Mouse (Mus musculus): ENCODE data around the gene Ccdc154. TPM values are rescaled to one million over a fixed set of nuclear protein-coding genes. Genes with fewer than 3 reads are reported as not detected.
"Not testable (repeated sequence)": the region's sequence is repeated elsewhere in the genome, so short reads cannot be mapped to it uniquely, and the experiment has no call there.

Gene Ccdc154
- polyA plus RNA-seq (2012; rRNA removed) = 22.6 and 23.5 TPM in 2 replicates

DNA sequence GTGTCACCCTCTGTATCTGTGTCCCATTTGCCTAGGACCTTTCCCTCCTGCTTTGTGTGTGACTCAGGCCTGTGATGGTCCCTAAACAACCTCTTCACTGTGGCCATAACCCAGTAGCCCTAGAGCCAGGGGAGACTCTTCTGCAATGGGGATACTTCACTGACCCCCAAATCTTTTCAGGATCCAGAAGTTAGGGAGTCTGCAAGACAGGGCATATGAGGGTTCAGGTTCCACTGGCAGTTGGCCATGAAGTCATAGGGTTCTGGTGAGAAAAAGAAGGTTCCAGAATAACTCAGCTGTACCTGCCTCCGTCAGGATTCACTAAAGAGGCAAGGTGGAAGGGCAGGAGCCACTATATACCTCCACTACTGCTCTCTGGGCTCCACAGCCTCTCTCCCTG, at the start of gene Ccdc154:
TSS of gene Ccdc154 (plus strand) at position 301 of the 400 bp plus-strand sequence.
- H3K27me3 ChIP-seq (ENCODE audit: control insufficient read depth, insufficient read depth, low read length) = no peaks in the 10 kb centered on the region
- no peak for TF ChIP-seq POLR2A (IDR thresholded peaks at IDR 0.05; ENCODE audit: control insufficient read depth, low read depth, low read length)
- no peak for TF ChIP-seq CTCF (IDR thresholded peaks at IDR 0.05; ENCODE audit: control insufficient read depth, insufficient read depth, insufficient replicate concordance, low read depth, low read length)
- peaks cover 3% of the 10 kb centered on the region for H3K36me3 ChIP-seq (ENCODE audit: control insufficient read depth, insufficient read depth, low read length)
- peak within 1 kb of the TSS; percentile 88 for H3K4me3 ChIP-seq (ENCODE audit: control insufficient read depth, low read depth, low read length)
- peaks cover 17% of the 10 kb centered on the region for H3K4me1 ChIP-seq (ENCODE audit: control insufficient read depth, insufficient read depth, low read length)
- peak within 1 kb of the TSS; percentile 86 for H3K27ac ChIP-seq (ENCODE audit: control insufficient read depth, insufficient read depth, low read depth, low read length)

DNA sequence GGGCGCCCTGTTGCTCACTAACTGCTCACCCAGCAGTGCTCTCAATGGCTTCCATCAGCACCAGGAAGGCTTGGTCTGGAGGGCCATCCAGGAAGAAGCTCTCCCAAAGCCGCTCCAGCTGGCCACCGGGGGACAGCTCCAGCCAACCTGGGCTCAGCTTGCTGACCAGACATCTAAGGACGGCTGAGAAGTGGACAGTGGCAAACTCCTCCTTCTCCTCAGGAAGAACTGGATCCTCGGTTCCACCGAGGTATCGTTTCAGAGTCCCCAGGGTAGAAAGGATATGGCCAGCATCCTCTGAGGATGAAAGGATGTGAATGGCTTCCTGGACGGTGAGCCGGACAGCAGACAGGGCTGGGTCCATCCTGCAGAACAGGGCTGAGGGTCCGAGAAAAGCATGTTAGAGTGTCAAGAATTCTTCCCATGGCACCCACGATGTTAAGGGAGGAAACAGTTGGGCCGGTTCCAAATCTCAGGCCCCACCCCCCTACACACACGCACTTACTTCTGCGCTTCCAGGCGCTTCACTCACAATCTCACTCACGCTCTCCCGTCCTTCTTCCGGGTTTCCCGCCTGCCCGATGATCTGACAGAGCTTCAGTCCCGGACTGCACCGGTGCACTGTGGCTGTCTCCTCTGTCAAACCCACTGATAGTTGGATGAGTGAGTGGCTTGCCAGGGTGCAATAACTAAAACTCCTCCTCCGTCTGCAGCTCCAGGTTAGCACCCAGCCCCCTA, 47.2 kb upstream of the Ccdc154 start:
- TF ChIP-seq CTCF (IDR thresholded peaks at IDR 0.05; ENCODE audit: control insufficient read depth, insufficient read depth, insufficient replicate concordance, low read depth, low read length) = no peak
- TF ChIP-seq POLR2A (IDR thresholded peaks at IDR 0.05; ENCODE audit: control insufficient read depth, low read depth, low read length) = no peak
- H3K36me3 ChIP-seq (ENCODE audit: control insufficient read depth, insufficient read depth, low read length) = no peaks in the 10 kb centered on the region
- H3K27me3 ChIP-seq (ENCODE audit: control insufficient read depth, insufficient read depth, low read length) = no peaks in the 10 kb centered on the region
- H3K27ac ChIP-seq (ENCODE audit: control insufficient read depth, insufficient read depth, low read depth, low read length) = peak overlapping the region; percentile 89
- peak overlapping the region; percentile 89 for H3K4me3 ChIP-seq (ENCODE audit: control insufficient read depth, low read depth, low read length)
- H3K4me1 ChIP-seq (ENCODE audit: control insufficient read depth, insufficient read depth, low read length) = peaks cover 10% of the 10 kb centered on the region

DNA sequence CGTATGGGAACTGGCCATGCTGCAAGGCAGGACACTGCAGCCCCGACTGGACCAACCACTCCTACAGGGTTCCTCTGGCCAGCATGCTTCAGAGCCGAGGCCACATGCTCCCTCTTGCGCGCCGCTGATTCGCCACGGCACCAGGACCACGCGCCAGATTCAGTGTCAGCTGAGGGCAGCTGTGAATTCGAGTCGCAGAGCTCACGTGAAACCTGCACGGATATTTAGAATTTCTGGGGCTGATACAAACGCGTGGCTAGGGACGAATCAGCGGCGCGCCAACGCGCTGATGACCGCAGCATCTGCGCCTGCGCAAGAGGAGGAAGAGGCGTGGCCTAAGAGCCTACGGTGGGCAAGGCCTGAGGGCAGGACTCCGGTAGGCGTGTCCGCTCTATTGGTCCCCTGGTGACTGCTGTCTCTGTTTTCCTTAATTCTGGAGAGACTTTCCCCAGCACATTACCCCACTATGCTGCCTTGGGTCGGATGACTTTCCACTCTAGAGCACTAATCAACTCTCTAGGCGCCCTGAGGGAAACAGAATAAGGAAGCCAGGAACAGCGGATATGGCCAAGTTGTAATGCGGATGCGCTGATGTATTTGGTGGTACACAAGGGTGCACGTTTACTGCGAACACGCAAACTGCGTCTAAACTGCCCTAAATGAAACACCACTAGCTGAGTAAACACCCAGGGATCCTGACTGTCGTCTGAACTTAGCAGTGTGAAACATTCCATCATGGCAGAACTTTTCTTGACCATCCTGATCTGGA, 46.4 kb upstream of the Ccdc154 start, which contains the start of gene Telo2:
TSS of gene Telo2 (minus strand) at position 304 of the 769 bp plus-strand sequence.
- H3K4me3 ChIP-seq (ENCODE audit: control insufficient read depth, low read depth, low read length) = peak within 1 kb of the TSS; percentile 89
- peak within 1 kb of the TSS; percentile 89 for H3K27ac ChIP-seq (ENCODE audit: control insufficient read depth, insufficient read depth, low read depth, low read length)
- H3K27me3 ChIP-seq (ENCODE audit: control insufficient read depth, insufficient read depth, low read length) = no peaks in the 10 kb centered on the region
- no peaks in the 10 kb centered on the region for H3K36me3 ChIP-seq (ENCODE audit: control insufficient read depth, insufficient read depth, low read length)
- TF ChIP-seq CTCF (IDR thresholded peaks at IDR 0.05; ENCODE audit: control insufficient read depth, insufficient read depth, insufficient replicate concordance, low read depth, low read length) (no peak), POLR2A (IDR thresholded peaks at IDR 0.05; ENCODE audit: control insufficient read depth, low read depth, low read length) (peak; percentile 98)
- peaks cover 10% of the 10 kb centered on the region for H3K4me1 ChIP-seq (ENCODE audit: control insufficient read depth, insufficient read depth, low read length)

GRCm38 (mm10) chr17:25117263-25117662, 45.0 kb upstream of the Ccdc154 start:
- no peak overlapping the region for H3K4me3 ChIP-seq (ENCODE audit: control insufficient read depth, low read depth, low read length)
- peak; percentile 49; the same call in 1 of the 2 replicates for TF ChIP-seq CTCF (IDR thresholded peaks at IDR 0.05; ENCODE audit: control insufficient read depth, insufficient read depth, insufficient replicate concordance, low read depth, low read length)
- no peak for TF ChIP-seq POLR2A (IDR thresholded peaks at IDR 0.05; ENCODE audit: control insufficient read depth, low read depth, low read length)
- peaks cover 10% of the 10 kb centered on the region for H3K4me1 ChIP-seq (ENCODE audit: control insufficient read depth, insufficient read depth, low read length)
- no peaks in the 10 kb centered on the region for H3K36me3 ChIP-seq (ENCODE audit: control insufficient read depth, insufficient read depth, low read length)
- no peaks in the 10 kb centered on the region for H3K27me3 ChIP-seq (ENCODE audit: control insufficient read depth, insufficient read depth, low read length)
- H3K27ac ChIP-seq (ENCODE audit: control insufficient read depth, insufficient read depth, low read depth, low read length) = no peak overlapping the region; the same call in 1 of the 2 replicates

DNA sequence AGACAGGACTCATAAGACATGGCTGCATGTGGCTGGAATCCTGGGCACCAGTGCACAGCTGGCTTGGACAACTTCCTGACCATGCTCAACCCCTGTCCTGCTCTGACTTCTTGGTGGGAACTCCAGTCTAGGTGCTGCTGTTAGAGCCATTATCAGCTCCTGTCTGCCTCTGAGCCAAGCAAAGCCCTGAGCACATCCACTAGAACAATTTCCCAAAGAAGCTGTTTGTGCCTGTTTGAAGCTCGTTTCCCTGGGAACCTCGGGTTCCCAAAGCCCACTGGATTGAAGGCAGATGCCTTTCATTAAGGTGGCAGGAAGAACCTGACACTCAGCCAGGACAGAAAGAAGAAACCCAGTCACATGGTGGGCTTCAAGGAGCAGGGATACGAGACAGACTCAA, 41.9 kb upstream of the Ccdc154 start, which contains the start of gene Ptx4:
TSS of gene Ptx4 (plus strand) at position 355 of the 400 bp plus-strand sequence.
- H3K36me3 ChIP-seq (ENCODE audit: control insufficient read depth, insufficient read depth, low read length) = no peaks in the 10 kb centered on the region
- no peak for TF ChIP-seq POLR2A (IDR thresholded peaks at IDR 0.05; ENCODE audit: control insufficient read depth, low read depth, low read length)
- no peak for TF ChIP-seq CTCF (IDR thresholded peaks at IDR 0.05; ENCODE audit: control insufficient read depth, insufficient read depth, insufficient replicate concordance, low read depth, low read length)
- no peak within 1 kb of the TSS for H3K27ac ChIP-seq (ENCODE audit: control insufficient read depth, insufficient read depth, low read depth, low read length)
- peaks cover 1% of the 10 kb centered on the region for H3K4me1 ChIP-seq (ENCODE audit: control insufficient read depth, insufficient read depth, low read length)
- no peaks in the 10 kb centered on the region for H3K27me3 ChIP-seq (ENCODE audit: control insufficient read depth, insufficient read depth, low read length)
- no peak within 1 kb of the TSS for H3K4me3 ChIP-seq (ENCODE audit: control insufficient read depth, low read depth, low read length)

- no peaks in the 10 kb centered on the region for H3K27me3 ChIP-seq (ENCODE audit: control insufficient read depth, insufficient read depth, low read length)
- TF ChIP-seq CTCF (IDR thresholded peaks at IDR 0.05; ENCODE audit: control insufficient read depth, insufficient read depth, insufficient replicate concordance, low read depth, low read length) (peak; percentile 31; the same call in 1 of the 2 replicates), POLR2A (IDR thresholded peaks at IDR 0.05; ENCODE audit: control insufficient read depth, low read depth, low read length) (no peak)
- no peaks in the 10 kb centered on the region for H3K4me1 ChIP-seq (ENCODE audit: control insufficient read depth, insufficient read depth, low read length)
- H3K27ac ChIP-seq (ENCODE audit: control insufficient read depth, insufficient read depth, low read depth, low read length) = no peak overlapping the region
- no peak overlapping the region for H3K4me3 ChIP-seq (ENCODE audit: control insufficient read depth, low read depth, low read length)
- no peaks in the 10 kb centered on the region for H3K36me3 ChIP-seq (ENCODE audit: control insufficient read depth, insufficient read depth, low read length)
These were observed 38.3 kb upstream of the Ccdc154 start for GRCm38 (mm10) chr17:25123979-25124378.

- not testable (repeated sequence) for H3K4me3 ChIP-seq (ENCODE audit: control insufficient read depth, low read depth, low read length); H3K27me3 ChIP-seq (ENCODE audit: control insufficient read depth, insufficient read depth, low read length); H3K36me3 ChIP-seq (ENCODE audit: control insufficient read depth, insufficient read depth, low read length)
These were observed 36.7 kb upstream of the Ccdc154 start for GRCm38 (mm10) chr17:25125442-25126060.

More at GRCm38 (mm10) chr17:25125442-25126060, 36.7 kb upstream of the Ccdc154 start:
- H3K27ac ChIP-seq (ENCODE audit: control insufficient read depth, insufficient read depth, low read depth, low read length); H3K4me1 ChIP-seq (ENCODE audit: control insufficient read depth, insufficient read depth, low read length): not testable (repeated sequence)

All from testis, adult 2 months (tissue).